Mouse (Mus musculus) thymus, postnatal 10 days (tissue): Measurements from ENCODE around the gene Slc37a1.
A peak's percentile ranks its signal among the peaks of the same experiment; 100 is the strongest.

ENCODE experiments used
- DNase-seq, 2 experiments: peaks; one replicate each; pipeline ENCODE4 v3.0.0; 2021; ENCODE audit warnings: low spot score in 2 of 2

The Slc37a1 gene

GRCm38 (mm10) chr17:31317521-31318272, 31.1 kb downstream of the Slc37a1 start:
- no peak for DNase-seq

DNA sequence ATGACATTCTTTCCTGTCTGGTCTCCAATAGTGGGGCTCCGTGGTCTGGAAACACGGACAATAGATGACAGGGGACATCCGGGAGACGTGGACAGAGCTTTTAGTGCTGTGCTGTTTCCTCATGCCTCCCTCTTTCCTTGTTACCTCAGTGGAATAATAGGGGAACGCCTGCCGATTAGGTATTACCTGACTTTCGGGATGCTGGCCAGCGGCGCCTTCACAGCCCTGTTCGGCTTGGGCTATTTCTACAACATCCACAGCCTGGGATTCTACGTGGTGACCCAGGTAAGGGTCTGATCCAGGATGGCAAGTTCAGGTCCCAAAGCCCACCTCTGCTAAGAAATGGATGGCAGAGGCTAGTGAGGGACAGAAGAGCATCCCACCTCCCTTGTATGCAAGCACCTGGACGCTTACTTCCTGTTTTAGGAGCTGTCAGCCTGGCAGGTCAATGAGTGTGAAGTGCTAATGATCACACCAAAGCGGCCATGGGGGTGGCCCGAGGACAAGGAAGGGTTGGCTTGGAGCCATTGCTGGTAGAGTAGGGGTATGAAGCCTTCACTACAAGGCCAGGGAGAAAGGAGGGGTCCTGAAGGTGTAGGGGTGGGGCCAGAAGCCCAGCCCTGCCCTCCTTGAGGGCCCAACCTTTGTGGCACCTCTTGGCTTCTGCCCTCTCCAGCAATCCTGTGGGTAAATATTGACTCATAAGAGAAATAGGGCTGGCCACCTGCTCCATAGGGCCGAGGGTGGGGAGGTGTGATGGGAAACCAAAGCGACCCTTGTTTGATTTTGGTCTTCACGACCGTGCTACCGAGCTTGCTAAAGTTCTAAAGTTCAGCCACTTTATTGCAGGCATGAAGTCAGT, 32.5 kb downstream of the Slc37a1 start:
- no peak for DNase-seq

- no peak for DNase-seq
Measured at GRCm38 (mm10) chr17:31321425-31321824, 34.8 kb downstream of the Slc37a1 start.

DNA sequence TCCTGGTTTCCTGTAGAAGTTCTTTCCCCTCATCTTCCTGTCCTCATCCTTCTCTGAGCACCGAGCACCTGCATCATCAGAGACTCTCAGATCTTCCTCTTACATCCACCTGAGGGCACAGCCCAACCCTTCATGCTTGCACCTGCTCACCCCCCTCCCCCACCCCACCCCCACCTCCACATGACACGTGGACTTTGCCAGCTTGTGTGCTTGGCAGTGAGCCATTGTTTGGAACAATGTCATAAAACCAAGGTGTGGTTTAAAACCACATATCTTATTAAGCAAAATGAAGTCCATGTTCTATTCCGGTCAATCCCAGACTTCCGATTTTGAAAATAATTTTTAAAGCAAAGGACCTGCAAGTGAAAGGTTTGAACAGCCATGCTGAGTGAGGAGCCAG, 35.9 kb downstream of the Slc37a1 start:
- DNase-seq: no peak

- DNase-seq: no peak
Measured at GRCm38 (mm10) chr17:31323379-31323778, 36.8 kb downstream of the Slc37a1 start.

- DNase-seq: no peak
Measured at GRCm38 (mm10) chr17:31324227-31324626, 37.6 kb downstream of the Slc37a1 start.

- DNase-seq: peak; percentile 60 to 77
Measured at GRCm38 (mm10) chr17:31325451-31326219, 39.0 kb downstream of the Slc37a1 start.

GRCm38 (mm10) chr17:31326220-31326852, 39.7 kb downstream of the Slc37a1 start:
- DNase-seq: peak in 1 of 2 experiments; percentile 19

DNA sequence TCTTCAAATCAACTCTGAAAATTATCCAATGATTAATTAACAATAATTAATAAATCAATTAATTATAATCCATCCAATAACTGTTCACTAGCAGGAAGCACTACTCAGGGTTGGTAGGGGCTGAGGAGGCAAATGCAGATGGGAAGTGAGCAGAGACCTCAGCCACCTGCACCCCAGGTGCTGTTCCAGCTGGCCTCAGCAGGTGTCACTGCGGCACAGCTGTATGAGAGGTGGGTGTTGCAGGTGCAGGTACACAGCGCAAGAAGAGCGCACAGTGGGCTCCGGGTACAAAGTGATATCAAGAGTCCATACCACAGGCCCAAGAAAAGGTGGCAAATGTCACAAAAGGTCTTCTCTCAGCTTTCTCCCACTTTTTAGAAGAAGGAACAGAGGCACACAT, 41.9 kb downstream of the Slc37a1 start:
- no peak for DNase-seq

GRCm38 (mm10) chr17:31330622-31331021, 44.0 kb downstream of the Slc37a1 start:
- peak in 1 of 2 experiments; percentile 65 for DNase-seq

DNA sequence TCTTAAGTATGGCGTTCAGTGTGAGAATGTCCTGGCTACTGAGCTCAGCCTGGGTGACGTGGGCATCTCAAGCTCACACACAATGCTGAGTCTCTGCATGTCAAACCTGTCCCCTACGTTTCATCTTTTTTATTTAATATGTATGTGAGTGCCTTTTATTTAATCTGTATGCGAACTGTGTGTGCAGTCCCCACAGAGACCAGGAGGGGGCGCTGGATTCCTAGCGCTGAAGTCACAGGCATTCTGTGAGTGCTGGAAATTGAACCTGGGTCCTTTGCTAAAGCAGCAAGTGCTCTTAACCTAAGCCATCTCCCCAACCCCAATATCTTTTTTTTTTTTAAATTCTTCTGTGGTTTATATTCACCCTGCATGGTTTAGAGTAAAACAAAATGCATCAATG, 44.7 kb downstream of the Slc37a1 start:
- DNase-seq: no peak

- no peak for DNase-seq
Measured at GRCm38 (mm10) chr17:31331920-31332319, 45.3 kb downstream of the Slc37a1 start.

- peak in 1 of 2 experiments; percentile 14 for DNase-seq
Measured at GRCm38 (mm10) chr17:31332333-31332732, 45.7 kb downstream of the Slc37a1 start.

GRCm38 (mm10) chr17:31334509-31335260, 48.1 kb downstream of the Slc37a1 start:
- no peak for DNase-seq

GRCm38 (mm10) chr17:31335344-31336080, 48.9 kb downstream of the Slc37a1 start:
- DNase-seq: no peak

GRCm38 (mm10) chr17:31339769-31340168, 53.2 kb downstream of the Slc37a1 start:
- no peak for DNase-seq

DNA sequence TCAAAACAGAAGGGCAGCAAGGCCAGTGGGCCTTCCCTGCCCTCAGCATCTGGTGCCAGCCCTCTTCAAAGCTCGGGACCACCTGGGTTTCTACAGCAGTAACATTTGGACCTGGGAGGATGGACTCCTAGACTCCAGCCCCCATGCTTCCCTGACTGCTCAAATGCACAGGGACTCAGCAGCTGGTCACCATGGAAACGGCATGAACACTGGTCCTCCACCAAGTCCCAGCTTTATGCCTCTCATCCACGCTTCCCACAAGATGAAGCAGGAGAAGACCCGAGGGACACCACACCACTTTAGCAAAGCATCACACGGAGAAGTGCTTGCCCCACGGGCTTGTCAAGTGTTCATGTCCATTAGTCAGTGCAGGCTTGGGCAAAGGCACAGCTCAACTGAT, 55.6 kb downstream of the Slc37a1 start:
- no peak for DNase-seq

GRCm38 (mm10) chr17:31344172-31344801, 57.7 kb downstream of the Slc37a1 start:
- peak; percentile 53 to 85 for DNase-seq

GRCm38 (mm10) chr17:31344816-31345215, 58.2 kb downstream of the Slc37a1 start:
- DNase-seq: no peak

GRCm38 (mm10) chr17:31348129-31348528, 61.5 kb downstream of the Slc37a1 start:
- no peak for DNase-seq
